Mouse (Mus musculus): ENCODE data around the gene Adamts9. TPM values are rescaled to one million over a fixed set of nuclear protein-coding genes. Genes with fewer than 3 reads are reported as not detected.

The Adamts9 gene
- polyA plus RNA-seq, 1 experiment from 2014 or later = 5.1 TPM

GRCm38 (mm10) chr6:92921843-92922242, 21.4 kb downstream of the Adamts9 start:
- 21% methylated on average over 4 of the region's 4 CpGs for WGBS
- H3K4me2 ChIP-seq = peak overlapping the region; percentile 28
- H3K4me3 ChIP-seq = no peak overlapping the region
- H3K27me3 ChIP-seq (replicated peaks) = no peaks in the 10 kb centered on the region
- H3K9me3 ChIP-seq = no peaks in the 10 kb centered on the region
- no peak for ATAC-seq (ENCODE audit: extremely low read depth, insufficient number of reproducible peaks, low FRiP score, low TSS enrichment)
- no peak overlapping the region for H3K9ac ChIP-seq
- H3K4me1 ChIP-seq = peaks cover 57% of the 10 kb centered on the region
- peaks cover 6% of the 10 kb centered on the region; the same call in 1 of the 2 replicates for H3K36me3 ChIP-seq
- H3K27ac ChIP-seq (replicated peaks) = peak overlapping the region; percentile 61

GRCm38 (mm10) chr6:92920938-92921689, 22.2 kb downstream of the Adamts9 start:
- Histone ChIP-seq H3K9me3 (no peaks in the 10 kb centered on the region), H3K27me3 (replicated peaks) (no peaks in the 10 kb centered on the region), H3K4me2 (no peak overlapping the region), H3K36me3 (0 out of 2 replicates have a peak, but pooled peaks cover 3% of the 10 kb centered on the region), H3K4me1 (peaks cover 51% of the 10 kb centered on the region), H3K4me3 (no peak overlapping the region), H3K27ac (replicated peaks) (peak overlapping the region; percentile 32; the same call in 1 of the 2 replicates), H3K9ac (no peak overlapping the region)
- no peak for ATAC-seq (ENCODE audit: extremely low read depth, insufficient number of reproducible peaks, low FRiP score, low TSS enrichment)
- WGBS = 53% methylated on average over 10 of the region's 10 CpGs

- Histone ChIP-seq H3K27me3 (replicated peaks) (no peaks in the 10 kb centered on the region), H3K4me3 (no peak overlapping the region), H3K4me1 (peaks cover 27% of the 10 kb centered on the region), H3K4me2 (no peak overlapping the region), H3K9ac (no peak overlapping the region), H3K27ac (replicated peaks) (0 out of 2 replicates have a peak overlapping the region, but pooled peaks have one; percentile 4), H3K36me3 (peaks cover 29% of the 10 kb centered on the region), H3K9me3 (no peaks in the 10 kb centered on the region)
- 61% methylated on average over 3 of the region's 3 CpGs for WGBS
- no peak for ATAC-seq (ENCODE audit: extremely low read depth, insufficient number of reproducible peaks, low FRiP score, low TSS enrichment)
Observed at GRCm38 (mm10) chr6:92910611-92911010, 32.7 kb downstream of the Adamts9 start.

GRCm38 (mm10) chr6:92909361-92909760, 33.9 kb downstream of the Adamts9 start:
- Histone ChIP-seq H3K27ac (replicated peaks) (peak overlapping the region; percentile 82), H3K9me3 (no peaks in the 10 kb centered on the region), H3K4me1 (peaks cover 38% of the 10 kb centered on the region), H3K36me3 (peaks cover 37% of the 10 kb centered on the region), H3K27me3 (replicated peaks) (no peaks in the 10 kb centered on the region), H3K9ac (no peak overlapping the region), H3K4me3 (peak overlapping the region; percentile 26; the same call in 1 of the 2 replicates), H3K4me2 (peak overlapping the region; percentile 59)
- ATAC-seq (ENCODE audit: extremely low read depth, insufficient number of reproducible peaks, low FRiP score, low TSS enrichment) = no peak; the same call in 1 of the 2 replicates
- WGBS = 29% methylated on average over 8 of the region's 8 CpGs

GRCm38 (mm10) chr6:92905922-92906321, 37.4 kb downstream of the Adamts9 start:
- Histone ChIP-seq H3K36me3 (peaks cover 52% of the 10 kb centered on the region), H3K9me3 (no peaks in the 10 kb centered on the region), H3K4me1 (peaks cover 33% of the 10 kb centered on the region), H3K27ac (replicated peaks) (peak overlapping the region; percentile 44), H3K4me3 (no peak overlapping the region), H3K9ac (no peak overlapping the region), H3K27me3 (replicated peaks) (no peaks in the 10 kb centered on the region), H3K4me2 (peak overlapping the region; percentile 17; the same call in 1 of the 2 replicates)
- no peak; the same call in 1 of the 2 replicates for ATAC-seq (ENCODE audit: extremely low read depth, insufficient number of reproducible peaks, low FRiP score, low TSS enrichment)
- WGBS = 8% methylated on average over 5 of the region's 5 CpGs

GRCm38 (mm10) chr6:92904491-92904890, 38.8 kb downstream of the Adamts9 start:
- no peak overlapping the region for H3K4me3 ChIP-seq
- H3K9me3 ChIP-seq = no peaks in the 10 kb centered on the region
- H3K36me3 ChIP-seq = peaks cover 58% of the 10 kb centered on the region
- H3K27me3 ChIP-seq (replicated peaks) = no peaks in the 10 kb centered on the region
- no peak overlapping the region for H3K27ac ChIP-seq (replicated peaks)
- peaks cover 33% of the 10 kb centered on the region for H3K4me1 ChIP-seq
- H3K9ac ChIP-seq = no peak overlapping the region
- H3K4me2 ChIP-seq = no peak overlapping the region
- 44% methylated on average over 2 of the region's 2 CpGs for WGBS
- no peak for ATAC-seq (ENCODE audit: extremely low read depth, insufficient number of reproducible peaks, low FRiP score, low TSS enrichment)

- no peak for ATAC-seq (ENCODE audit: extremely low read depth, insufficient number of reproducible peaks, low FRiP score, low TSS enrichment)
Observed at GRCm38 (mm10) chr6:92904037-92904436, 39.3 kb downstream of the Adamts9 start.

GRCm38 (mm10) chr6:92891535-92891934, 51.8 kb downstream of the Adamts9 start:
- H3K4me3 ChIP-seq = no peak overlapping the region
- peaks cover 71% of the 10 kb centered on the region for H3K36me3 ChIP-seq
- 78% methylated on average over 1 of the region's 1 CpGs for WGBS
- ATAC-seq (ENCODE audit: extremely low read depth, insufficient number of reproducible peaks, low FRiP score, low TSS enrichment) = no peak
- no peak overlapping the region for H3K9ac ChIP-seq
- H3K9me3 ChIP-seq = no peaks in the 10 kb centered on the region
- H3K4me1 ChIP-seq = peaks cover 16% of the 10 kb centered on the region
- no peaks in the 10 kb centered on the region for H3K27me3 ChIP-seq (replicated peaks)
- no peak overlapping the region for H3K27ac ChIP-seq (replicated peaks)
- no peak overlapping the region for H3K4me2 ChIP-seq

More at GRCm38 (mm10) chr6:92904037-92904436, 39.3 kb downstream of the Adamts9 start:
- Histone ChIP-seq H3K27ac (replicated peaks) (no peak overlapping the region), H3K4me1 (peaks cover 30% of the 10 kb centered on the region), H3K4me3 (no peak overlapping the region), H3K4me2 (no peak overlapping the region), H3K9ac (no peak overlapping the region), H3K9me3 (no peaks in the 10 kb centered on the region), H3K36me3 (peaks cover 63% of the 10 kb centered on the region), H3K27me3 (replicated peaks) (no peaks in the 10 kb centered on the region)
- WGBS = 57% methylated on average over 1 of the region's 1 CpGs

- 58% methylated on average over 9 of the region's 9 CpGs for WGBS
- H3K27me3 ChIP-seq (replicated peaks) = no peaks in the 10 kb centered on the region
- H3K4me3 ChIP-seq = no peak overlapping the region
- no peaks in the 10 kb centered on the region for H3K9me3 ChIP-seq
- H3K27ac ChIP-seq (replicated peaks) = 0 out of 2 replicates have a peak overlapping the region, but pooled peaks have one; percentile 20
- ATAC-seq (ENCODE audit: extremely low read depth, insufficient number of reproducible peaks, low FRiP score, low TSS enrichment) = no peak
- peaks cover 21% of the 10 kb centered on the region for H3K4me1 ChIP-seq
- no peak overlapping the region for H3K4me2 ChIP-seq
- H3K9ac ChIP-seq = no peak overlapping the region
- H3K36me3 ChIP-seq = peaks cover 83% of the 10 kb centered on the region
Observed at GRCm38 (mm10) chr6:92883131-92883900, 60.0 kb downstream of the Adamts9 start.

GRCm38 (mm10) chr6:92882446-92882845, 60.8 kb downstream of the Adamts9 start:
- no peak for ATAC-seq (ENCODE audit: extremely low read depth, insufficient number of reproducible peaks, low FRiP score, low TSS enrichment)
- Histone ChIP-seq H3K9ac (no peak overlapping the region), H3K4me3 (no peak overlapping the region), H3K27me3 (replicated peaks) (no peaks in the 10 kb centered on the region), H3K4me2 (no peak overlapping the region), H3K27ac (replicated peaks) (peak overlapping the region; percentile 30; the same call in 1 of the 2 replicates), H3K36me3 (peaks cover 83% of the 10 kb centered on the region), H3K4me1 (peaks cover 21% of the 10 kb centered on the region), H3K9me3 (no peaks in the 10 kb centered on the region)
- whole genome bisulfite sequencing = 67% methylated on average over 5 of the region's 5 CpGs

GRCm38 (mm10) chr6:92879700-92880265, 63.5 kb downstream of the Adamts9 start:
- no peaks in the 10 kb centered on the region for H3K27me3 ChIP-seq (replicated peaks)
- no peak overlapping the region for H3K9ac ChIP-seq
- peaks cover 71% of the 10 kb centered on the region for H3K36me3 ChIP-seq
- H3K4me1 ChIP-seq = peaks cover 37% of the 10 kb centered on the region
- ATAC-seq (ENCODE audit: extremely low read depth, insufficient number of reproducible peaks, low FRiP score, low TSS enrichment) = no peak
- WGBS = 84% methylated on average over 14 of the region's 14 CpGs
- H3K9me3 ChIP-seq = no peaks in the 10 kb centered on the region
- H3K4me2 ChIP-seq = no peak overlapping the region
- H3K27ac ChIP-seq (replicated peaks) = no peak overlapping the region
- no peak overlapping the region for H3K4me3 ChIP-seq
